Mouse (Mus musculus) embryonic facial prominence, embryonic 12.5 days (tissue): Measurements from ENCODE around the gene Eme2. TPM values are rescaled to one million over a fixed set of nuclear protein-coding genes. Genes with fewer than 3 reads are reported as not detected.

Source experiments
- ATAC-seq: fragments of 200-750 bp; cut with Nextera tagmentation; 2 replicates; pipeline ENCODE4 v1.8.0; 2017; ENCODE audit not compliant: insufficient number of reproducible peaks, insufficient read depth, low FRiP score, low TSS enrichment
- H3K27ac ChIP-seq: fragments of 300-500 bp; sonication (generic); 2 replicates; pipeline ENCODE4 v1.5.1; 2016; ENCODE audit warnings: mild to moderate bottlenecking
- H3K27me3 ChIP-seq: fragments of 300-500 bp; sonication (generic); 2 replicates; pipeline ENCODE4 v1.6.1; 2016; ENCODE audit warnings: mild to moderate bottlenecking, moderate library complexity
- H3K36me3 ChIP-seq: fragments of 300-500 bp; sonication (generic); 2 replicates; pipeline ENCODE4 v1.6.1; 2016; ENCODE audit warnings: mild to moderate bottlenecking
- H3K4me1 ChIP-seq: fragments of 300-500 bp; sonication (generic); 2 replicates; pipeline ENCODE4 v1.6.1; 2016
- H3K4me2 ChIP-seq: fragments of 300-500 bp; sonication (generic); replicated peaks from 2 replicates; pipeline ENCODE4 v1.6.1; 2016; ENCODE audit warnings: mild to moderate bottlenecking, moderate library complexity
- H3K4me3 ChIP-seq: fragments of 300-500 bp; sonication (generic); 2 replicates; pipeline ENCODE4 v1.5.1; 2016; ENCODE audit warnings: mild to moderate bottlenecking
- H3K9ac ChIP-seq: fragments of 300-500 bp; sonication (generic); 2 replicates; pipeline ENCODE4 v1.6.1; 2016; ENCODE audit warnings: mild to moderate bottlenecking, moderate library complexity
- H3K9me3 ChIP-seq: fragments of 300-500 bp; sonication (generic); 2 replicates; pipeline ENCODE4 v1.6.1; 2016; ENCODE audit warnings: mild to moderate bottlenecking, moderate library complexity
- WGBS: fragments of 180-500 bp; shearing (Covaris S2); methylation state at CpG from one replicate; pipeline ENCODE4 v1.1.7; 2016; 5-methylcytosine and 5-hydroxymethylcytosine counted together
- polyA plus RNA-seq: library from polyadenylated mRNA; unstranded; fragments of >200 nt; fragmentation: Nextera tagmentation; extraction: Ambion mirVana; gene quantifications from 2 replicates; pipeline ENCODE4 v1.2.1, GENCODE M21; 2016

Eme2 gene
- polyA plus RNA-seq, 1 experiment from 2014 or later: 42.4 TPM

DNA sequence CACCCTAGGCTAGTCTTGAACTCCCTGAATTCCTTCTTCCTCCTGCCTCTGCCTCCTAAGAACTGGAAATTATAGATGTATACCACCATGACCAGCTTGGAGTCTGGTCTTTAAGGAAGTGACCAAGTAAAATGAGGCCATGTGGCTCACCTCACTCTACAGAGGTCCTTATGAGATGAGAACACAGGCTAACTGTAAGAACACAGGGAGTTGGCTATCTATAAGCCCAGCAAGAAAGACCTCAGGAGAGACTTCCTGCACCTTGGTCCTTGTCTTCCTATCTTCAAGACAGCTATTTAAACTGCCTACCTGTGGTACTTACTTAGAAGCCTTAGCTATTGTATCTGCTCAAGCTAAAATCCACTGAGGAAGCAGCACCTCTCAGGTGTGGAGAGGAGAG, 19.1 kb upstream of the Eme2 start:
- H3K9ac ChIP-seq: no peak overlapping the region
- H3K9me3 ChIP-seq: no peaks in the 10 kb centered on the region
- H3K4me3 ChIP-seq: no peak overlapping the region
- no peaks in the 10 kb centered on the region for H3K27me3 ChIP-seq
- no peak overlapping the region for H3K27ac ChIP-seq
- no peak for ATAC-seq
- no peak overlapping the region for H3K4me2 ChIP-seq
- no peaks in the 10 kb centered on the region for H3K4me1 ChIP-seq
- peaks cover 94% of the 10 kb centered on the region for H3K36me3 ChIP-seq

DNA sequence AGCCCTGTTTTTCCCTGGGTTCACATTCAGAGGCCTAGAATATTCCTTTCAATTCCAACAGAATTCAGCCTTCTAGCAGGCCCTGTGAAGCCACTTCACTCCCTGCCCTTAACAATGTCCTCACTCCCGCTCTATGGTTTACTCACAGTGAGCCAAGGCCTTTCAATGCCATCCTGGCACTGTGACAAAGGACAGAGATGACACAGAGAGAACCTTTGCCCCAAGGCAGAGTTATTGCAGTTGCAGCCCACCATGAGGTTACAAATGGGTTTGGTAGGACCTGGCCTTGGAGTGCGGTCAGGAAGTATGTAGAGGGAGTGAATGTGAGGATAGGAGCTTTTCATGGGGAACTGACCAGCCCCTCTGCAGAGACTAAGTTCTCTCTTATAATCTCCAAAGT, 12.7 kb upstream of the Eme2 start:
- Histone ChIP-seq H3K36me3 (peaks cover 96% of the 10 kb centered on the region), H3K4me2 (no peak overlapping the region), H3K27ac (no peak overlapping the region), H3K4me3 (no peak overlapping the region), H3K4me1 (no peaks in the 10 kb centered on the region), H3K9me3 (no peaks in the 10 kb centered on the region), H3K27me3 (no peaks in the 10 kb centered on the region), H3K9ac (no peak overlapping the region)
- ATAC-seq: no peak
- 95% methylated on average over 2 of the region's 2 CpGs for WGBS

DNA sequence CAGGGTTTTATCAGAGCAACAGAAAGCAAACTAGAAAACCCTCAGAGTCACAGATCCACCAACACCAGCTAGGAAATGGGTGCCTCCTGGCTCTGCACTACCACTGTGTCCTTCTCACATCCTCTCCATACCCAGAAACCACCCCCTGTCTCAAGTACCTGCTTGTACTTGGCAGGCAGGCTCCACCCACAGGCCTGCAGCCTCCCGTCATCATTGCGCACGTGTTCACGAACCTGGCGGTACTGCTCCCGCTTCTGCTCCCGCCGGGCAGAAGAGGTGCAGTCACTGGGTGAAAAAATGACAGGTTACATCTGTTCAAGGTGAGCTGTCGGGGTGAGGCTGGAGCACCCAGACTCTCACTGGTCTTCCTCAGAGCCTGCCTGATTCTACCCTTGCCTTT, 8.9 kb upstream of the Eme2 start:
- Histone ChIP-seq H3K9ac (no peak overlapping the region), H3K36me3 (peaks cover 99% of the 10 kb centered on the region), H3K27me3 (no peaks in the 10 kb centered on the region), H3K4me2 (no peak overlapping the region), H3K9me3 (no peaks in the 10 kb centered on the region), H3K27ac (no peak overlapping the region), H3K4me3 (no peak overlapping the region), H3K4me1 (no peaks in the 10 kb centered on the region)
- WGBS: 93% methylated on average over 9 of the region's 9 CpGs
- ATAC-seq: no peak

DNA sequence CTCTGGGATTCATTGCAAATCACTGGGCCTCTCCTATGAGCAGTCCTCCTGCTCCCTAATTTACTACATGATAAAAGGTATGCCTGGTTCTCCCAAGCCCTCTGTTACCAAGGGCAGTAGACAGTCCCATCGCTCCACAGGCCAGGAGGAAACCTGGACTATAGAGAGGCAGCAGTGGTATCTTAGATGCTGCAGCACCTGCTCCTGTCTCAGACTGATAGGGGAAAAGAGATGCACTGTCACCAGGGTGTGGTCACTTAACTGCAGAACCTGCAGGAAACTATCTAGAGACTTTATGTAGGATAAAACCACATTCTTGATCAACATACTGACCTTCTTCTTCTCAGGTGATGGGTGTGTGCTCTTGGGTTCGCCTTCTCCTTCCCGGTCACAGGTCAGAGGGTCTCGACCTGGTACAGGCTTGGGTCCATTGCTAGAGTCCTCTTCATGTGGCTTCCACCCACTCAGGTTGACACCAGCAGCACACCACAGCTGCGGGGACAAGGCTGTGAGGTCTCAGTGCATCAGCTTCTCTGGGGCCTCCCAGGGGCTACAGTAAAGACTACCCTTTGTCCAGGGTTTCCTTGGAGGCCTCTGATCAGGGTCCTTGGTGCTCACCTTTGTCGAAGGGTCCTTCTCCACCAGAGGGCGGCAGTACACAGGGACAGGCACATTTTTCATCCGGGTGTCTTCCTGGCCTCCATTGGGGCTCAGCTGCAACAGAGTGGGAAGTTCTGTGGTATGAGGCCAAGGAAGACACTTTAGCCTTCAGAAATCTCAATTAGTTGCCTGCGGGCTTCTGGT, 8.0 kb upstream of the Eme2 start:
- H3K9me3 ChIP-seq: no peaks in the 10 kb centered on the region
- ATAC-seq: no peak
- no peak overlapping the region for H3K9ac ChIP-seq
- no peaks in the 10 kb centered on the region for H3K4me1 ChIP-seq
- whole genome bisulfite sequencing: 65% methylated on average over 9 of the region's 9 CpGs
- H3K27ac ChIP-seq: no peak overlapping the region
- no peak overlapping the region for H3K4me2 ChIP-seq
- peaks cover 99% of the 10 kb centered on the region for H3K36me3 ChIP-seq
- no peaks in the 10 kb centered on the region for H3K27me3 ChIP-seq
- H3K4me3 ChIP-seq: no peak overlapping the region

DNA sequence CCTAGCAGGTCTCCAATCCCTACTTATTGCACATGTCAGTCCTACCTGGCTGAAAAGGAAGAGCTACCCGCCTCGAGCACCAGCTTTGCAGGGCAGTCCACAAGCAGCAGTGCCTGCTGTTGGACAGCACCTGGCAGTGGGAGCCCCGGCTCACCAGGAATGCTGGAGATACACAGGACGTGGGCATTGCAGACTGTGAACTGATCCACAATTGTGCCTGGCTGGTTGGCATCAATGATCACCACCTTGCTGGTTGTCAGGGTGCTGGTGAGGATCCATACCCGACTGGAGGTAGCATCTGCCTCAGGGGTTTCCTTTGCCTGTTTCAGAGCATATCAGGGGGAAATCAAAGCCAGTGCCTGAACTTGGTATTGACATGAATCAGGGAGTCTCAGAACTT, 7.2 kb upstream of the Eme2 start:
- no peak for ATAC-seq
- H3K9me3 ChIP-seq: no peaks in the 10 kb centered on the region
- no peak overlapping the region for H3K4me2 ChIP-seq
- no peak overlapping the region for H3K4me3 ChIP-seq
- 92% methylated on average over 5 of the region's 5 CpGs for WGBS
- no peaks in the 10 kb centered on the region for H3K27me3 ChIP-seq
- H3K9ac ChIP-seq: no peak overlapping the region
- H3K27ac ChIP-seq: no peak overlapping the region
- H3K36me3 ChIP-seq: peaks cover 99% of the 10 kb centered on the region
- H3K4me1 ChIP-seq: peaks cover 5% of the 10 kb centered on the region

DNA sequence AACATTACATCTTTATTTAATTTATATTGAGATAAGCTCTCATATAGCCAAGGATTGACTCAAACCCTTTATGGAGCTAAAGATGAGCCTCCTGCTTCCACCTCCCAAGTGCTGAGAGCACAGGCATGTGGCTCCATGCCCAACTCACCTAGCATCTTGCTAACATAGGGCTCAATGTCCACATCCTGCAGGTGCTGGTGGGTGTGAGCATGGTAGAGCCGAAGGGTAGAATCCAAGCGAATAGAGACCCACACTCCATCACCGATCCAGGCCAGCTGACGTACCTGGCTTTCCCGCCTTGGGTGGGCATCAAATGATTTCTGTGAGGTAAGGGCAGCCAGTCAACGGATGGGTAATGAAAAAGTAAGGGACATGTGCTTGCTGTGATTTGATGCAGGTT, 5.1 kb upstream of the Eme2 start:
- Histone ChIP-seq H3K9ac (no peak overlapping the region), H3K9me3 (no peaks in the 10 kb centered on the region), H3K36me3 (peaks cover 82% of the 10 kb centered on the region), H3K27ac (no peak overlapping the region), H3K4me1 (peaks cover 16% of the 10 kb centered on the region), H3K27me3 (no peaks in the 10 kb centered on the region), H3K4me3 (no peak overlapping the region), H3K4me2 (no peak overlapping the region)
- WGBS: 94% methylated on average over 6 of the region's 6 CpGs
- ATAC-seq: no peak

DNA sequence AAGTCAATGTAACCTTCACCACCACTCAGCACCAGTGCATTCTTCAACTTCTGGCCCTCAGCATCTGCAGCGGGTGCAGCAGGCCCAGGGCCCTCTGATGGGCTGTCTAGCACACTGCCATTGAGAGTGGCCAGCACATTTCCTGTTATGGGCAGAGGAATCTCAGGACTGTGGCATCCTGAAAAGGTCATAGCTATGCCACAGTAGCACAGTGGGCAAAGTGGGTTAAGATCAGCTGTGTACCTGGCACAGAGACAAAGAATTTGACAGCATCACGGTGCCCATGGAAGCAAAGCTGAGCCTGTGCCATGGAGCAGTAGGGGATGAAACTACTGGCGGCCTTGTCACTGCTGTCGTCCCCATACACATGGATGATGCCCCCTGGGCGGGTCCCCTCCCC, 4.3 kb upstream of the Eme2 start:
- no peak overlapping the region for H3K4me3 ChIP-seq

DNA sequence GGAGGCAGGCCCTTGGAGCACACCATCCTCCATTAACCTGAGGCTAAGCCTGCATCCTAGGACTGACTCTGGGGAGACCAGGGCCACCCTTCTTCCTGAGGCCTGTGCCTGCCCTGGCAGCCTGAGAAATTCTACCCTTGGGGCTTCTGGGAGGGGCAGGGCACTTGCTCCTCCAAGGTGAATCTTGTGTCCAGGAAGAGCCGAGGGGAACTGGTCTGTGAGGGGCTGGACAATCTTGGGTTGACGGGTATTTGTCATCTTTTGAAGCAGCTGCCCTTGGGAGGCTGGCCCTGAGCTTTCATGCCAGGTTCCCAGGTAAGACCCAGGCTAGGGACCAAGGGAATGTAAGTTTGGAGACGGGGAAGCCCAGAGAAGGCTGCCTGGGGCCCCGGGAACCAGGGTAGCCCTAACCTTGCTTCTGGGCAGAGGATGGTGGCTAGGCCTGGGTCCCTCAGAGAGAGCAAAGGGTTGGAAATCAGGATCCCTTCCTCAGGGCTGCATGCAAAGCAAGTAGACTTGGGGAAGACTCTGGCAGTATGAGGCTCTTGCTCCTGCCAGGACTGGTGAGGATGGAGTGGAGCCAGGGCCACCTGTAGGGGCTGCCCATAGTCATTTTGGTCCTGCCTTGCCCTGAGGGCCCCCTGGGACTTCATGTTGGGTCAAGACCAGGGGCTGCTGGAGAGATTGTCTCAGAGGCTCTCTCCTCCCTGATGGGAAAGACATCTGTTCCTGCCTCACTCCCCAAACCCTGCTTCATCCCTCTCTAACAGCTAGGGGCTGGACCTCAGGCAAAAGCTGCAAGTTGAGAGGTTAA, 3.4 kb upstream of the Eme2 start:
- peaks cover 25% of the 10 kb centered on the region for H3K4me1 ChIP-seq
- H3K9ac ChIP-seq: no peak overlapping the region
- 77% methylated on average over 4 of the region's 4 CpGs for WGBS
- ATAC-seq: no peak
- no peaks in the 10 kb centered on the region for H3K27me3 ChIP-seq
- no peak overlapping the region for H3K4me3 ChIP-seq
- H3K36me3 ChIP-seq: peaks cover 67% of the 10 kb centered on the region
- no peak overlapping the region for H3K4me2 ChIP-seq
- no peak overlapping the region for H3K27ac ChIP-seq
- H3K9me3 ChIP-seq: no peaks in the 10 kb centered on the region

More for the DNA sequence above, 4.3 kb upstream of the Eme2 start:
- no peaks in the 10 kb centered on the region for H3K9me3 ChIP-seq
- H3K27ac ChIP-seq: 0 out of 2 replicates have a peak overlapping the region, but pooled peaks have one; percentile 2
- ATAC-seq: no peak
- H3K4me1 ChIP-seq: peaks cover 19% of the 10 kb centered on the region
- H3K27me3 ChIP-seq: no peaks in the 10 kb centered on the region
- H3K4me2 ChIP-seq: no peak overlapping the region
- 90% methylated on average over 5 of the region's 5 CpGs for WGBS
- no peak overlapping the region for H3K9ac ChIP-seq
- H3K36me3 ChIP-seq: peaks cover 73% of the 10 kb centered on the region

DNA sequence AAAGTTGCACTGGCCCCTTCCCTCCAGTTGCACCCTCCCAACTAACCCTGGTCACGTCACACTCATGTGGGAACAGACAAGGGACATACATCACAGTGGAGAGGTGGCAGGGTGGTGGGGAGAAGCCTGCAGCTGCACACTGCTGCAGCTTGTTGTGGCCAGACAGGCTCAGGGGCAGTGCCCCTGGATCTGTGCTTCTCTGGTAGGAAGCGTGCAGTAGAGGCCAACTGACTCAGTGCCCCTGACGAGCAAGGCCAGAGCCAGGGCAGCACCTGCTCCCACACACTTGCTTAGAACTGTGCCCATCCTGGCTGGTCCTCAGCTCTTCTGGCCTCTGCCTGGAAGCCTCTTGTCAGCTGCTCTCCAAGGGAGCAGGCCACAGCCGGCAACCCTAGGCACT, 2.7 kb upstream of the Eme2 start:
- Histone ChIP-seq H3K4me1 (peaks cover 25% of the 10 kb centered on the region), H3K9me3 (no peaks in the 10 kb centered on the region), H3K4me2 (peak overlapping the region; percentile 98; the same call in 1 of the 2 replicates), H3K36me3 (peaks cover 67% of the 10 kb centered on the region), H3K4me3 (peak overlapping the region; percentile 86), H3K27ac (no peak overlapping the region), H3K27me3 (no peaks in the 10 kb centered on the region), H3K9ac (no peak overlapping the region)
- 79% methylated on average over 4 of the region's 4 CpGs for WGBS
- no peak for ATAC-seq

DNA sequence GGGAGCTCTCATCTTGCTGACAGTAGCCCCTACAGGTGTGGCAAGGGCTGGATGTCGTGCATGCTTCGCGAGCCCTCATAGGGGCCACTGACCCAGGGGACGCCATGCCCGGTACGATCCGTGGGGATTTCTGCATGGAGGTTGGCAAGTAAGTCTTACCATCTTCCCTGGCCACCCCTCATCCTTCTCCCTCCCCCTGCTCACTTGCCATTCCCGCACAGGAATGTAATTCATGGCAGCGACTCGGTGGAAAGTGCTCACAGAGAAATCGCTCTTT, 2.0 kb upstream of the Eme2 start:
- Histone ChIP-seq H3K27ac (peak overlapping the region; percentile 73; the same call in 1 of the 2 replicates), H3K36me3 (peaks cover 67% of the 10 kb centered on the region), H3K4me2 (peak overlapping the region; percentile 98), H3K4me1 (peaks cover 25% of the 10 kb centered on the region), H3K27me3 (no peaks in the 10 kb centered on the region), H3K4me3 (peak overlapping the region; percentile 86), H3K9ac (peak overlapping the region; percentile 92), H3K9me3 (no peaks in the 10 kb centered on the region)
- WGBS: 42% methylated on average over 11 of the region's 11 CpGs
- no peak for ATAC-seq

DNA sequence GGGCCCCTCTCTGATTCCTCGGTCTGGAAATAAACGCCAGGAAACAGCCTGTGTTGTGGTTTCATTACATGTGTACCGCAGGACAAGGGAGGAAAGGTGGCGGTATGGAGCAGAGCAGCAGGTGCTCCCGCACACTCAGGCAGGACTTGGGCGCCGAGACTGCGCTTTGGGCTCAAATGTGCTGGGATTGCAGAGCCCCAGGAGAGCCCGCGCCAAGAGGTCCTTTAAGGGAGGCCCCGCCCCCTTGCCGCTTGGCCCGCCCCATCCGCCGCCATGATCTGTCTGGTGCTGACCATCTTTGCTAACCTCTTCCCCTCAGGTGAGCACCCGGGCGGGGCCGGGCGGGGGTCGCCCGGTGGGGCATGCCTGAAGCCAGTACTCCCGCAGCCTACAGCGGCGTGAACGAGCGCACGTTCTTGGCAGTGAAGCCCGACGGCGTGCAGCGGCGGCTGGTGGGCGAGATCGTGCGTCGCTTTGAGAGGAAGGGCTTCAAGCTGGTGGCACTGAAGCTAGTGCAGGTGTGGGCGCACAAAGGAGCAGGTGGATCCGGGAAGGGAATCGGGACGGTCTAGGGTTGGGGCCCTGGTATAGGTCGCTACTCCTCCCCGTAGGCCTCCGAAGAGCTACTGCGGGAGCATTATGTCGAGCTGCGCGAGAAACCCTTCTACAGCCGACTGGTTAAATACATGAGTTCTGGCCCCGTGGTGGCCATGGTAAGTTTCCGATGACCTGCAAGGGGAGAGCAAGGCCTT, 1.5 kb upstream of the Eme2 start, which contains the start of gene Nme3:
Nme3 (plus strand) TSS at position 260 of the 752 bp plus-strand sequence.
- Histone ChIP-seq H3K36me3 (peaks cover 66% of the 10 kb centered on the region), H3K9me3 (no peaks in the 10 kb centered on the region)
- 2% methylated on average over 50 of the region's 50 CpGs for WGBS

More for the DNA sequence above, 1.5 kb upstream of the Eme2 start, which contains the start of gene Nme3:
- peak; percentile 62 for ATAC-seq
- peak within 1 kb of the TSS; percentile 92 for H3K9ac ChIP-seq
- H3K4me1 ChIP-seq: peaks cover 25% of the 10 kb centered on the region
- no peaks in the 10 kb centered on the region for H3K27me3 ChIP-seq
- H3K27ac ChIP-seq: peak within 1 kb of the TSS; percentile 89
- peak within 1 kb of the TSS; percentile 98 for H3K4me2 ChIP-seq
- H3K4me3 ChIP-seq: peak within 1 kb of the TSS; percentile 86
